Mouse (Mus musculus): ENCODE results near the gene Atp9a. TPM values are rescaled to one million over a fixed set of nuclear protein-coding genes. Genes with fewer than 3 reads are reported as not detected.

Gene Atp9a
- total and polyA plus RNA-seq, 3 experiments: not detected

DNA sequence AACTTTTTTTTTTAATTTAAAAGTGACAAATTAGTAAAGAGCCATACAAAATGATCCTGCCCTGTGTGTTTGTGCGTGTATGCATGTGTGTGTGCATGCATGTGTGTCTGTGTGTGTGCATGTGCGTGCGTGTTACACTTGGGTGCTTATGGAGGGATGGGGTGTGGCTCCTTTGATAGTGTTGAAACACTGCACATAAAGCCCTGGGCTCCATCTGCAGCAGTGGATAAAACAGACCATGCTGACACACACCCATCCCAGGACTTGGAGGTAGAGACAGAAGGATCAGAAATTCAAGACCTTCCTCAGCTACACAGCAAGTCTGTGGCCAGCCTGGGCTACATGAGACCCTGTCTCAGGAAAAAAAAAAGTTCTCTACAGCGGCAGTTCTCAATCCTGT lies 76.5 kb downstream of the Atp9a start:
- Histone ChIP-seq H3K9me3 (replicated peaks; ENCODE audit: insufficient read depth, low read length) (no peaks in the 10 kb centered on the region), H3K27ac (ENCODE audit: control insufficient read depth, low read depth, low read length) (no peak overlapping the region), H3K36me3 (ENCODE audit: control insufficient read depth in 1 of 2, insufficient read depth in 2 of 2, low read length in 2 of 2) (no peaks in the 10 kb centered on the region), H3K79me2 (ENCODE audit: control insufficient read depth, insufficient read depth, low read length, poor library complexity) (no peaks in the 10 kb centered on the region), H3K9ac (ENCODE audit: control insufficient read depth, low read depth, low read length, poor library complexity, severe bottlenecking) (no peak overlapping the region), H3K27me3 (ENCODE audit: control insufficient read depth in 1 of 2, insufficient read depth in 2 of 2, low read length in 2 of 2) (no peaks in the 10 kb centered on the region), H3K4me3 (ENCODE audit: control insufficient read depth in 1 of 2, insufficient read depth in 1 of 2, low read depth in 2 of 2, low read length in 2 of 2) (no peak overlapping the region), H3K4me1 (ENCODE audit: control insufficient read depth in 1 of 2, insufficient read depth in 2 of 2, low read length in 2 of 2) (no peaks in the 10 kb centered on the region)
- TF ChIP-seq GABPA (IDR thresholded peaks at IDR 0.05; ENCODE audit: low read depth, low read length) (no peak), ZMIZ1 (IDR thresholded peaks at IDR 0.05; ENCODE audit: low read depth, low read length) (no peak), JUND (IDR thresholded peaks at IDR 0.05; ENCODE audit: low read depth, low read length) (no peak), GATA1 (IDR thresholded peaks at IDR 0.05; ENCODE audit: low read depth, low read length) (no peak), MYB (IDR thresholded peaks at IDR 0.05; ENCODE audit: low read depth, low read length) (no peak), ZC3H11A (IDR thresholded peaks at IDR 0.05; ENCODE audit: low read depth, low read length) (no peak), ZKSCAN1 (IDR thresholded peaks at IDR 0.05; ENCODE audit: low read depth, low read length) (no peak), MAFK (IDR thresholded peaks at IDR 0.05; ENCODE audit: borderline replicate concordance, low read depth, low read length) (no peak), TBP (IDR thresholded peaks at IDR 0.05; ENCODE audit: low read depth, low read length) (no peak), SIN3A (IDR thresholded peaks at IDR 0.05; ENCODE audit: low read length) (no peak), ETS1 (IDR thresholded peaks at IDR 0.05; ENCODE audit: low read depth, low read length) (no peak), MEF2A (IDR thresholded peaks at IDR 0.05; ENCODE audit: extremely low read depth, insufficient replicate concordance, low read depth, low read length, poor library complexity, severe bottlenecking) (no peak), NELFE (IDR thresholded peaks at IDR 0.05; ENCODE audit: low read depth, low read length) (no peak), UBTF (IDR thresholded peaks at IDR 0.05; ENCODE audit: borderline replicate concordance, insufficient read depth, low read depth, low read length) (no peak), POLR2AphosphoS2 (IDR thresholded peaks at IDR 0.05; ENCODE audit: low read length) (no peak), RCOR1 (IDR thresholded peaks at IDR 0.05; ENCODE audit: low read depth, low read length) (no peak), TCF12 (IDR thresholded peaks at IDR 0.05; ENCODE audit: low read depth, low read length) (no peak), MAZ (IDR thresholded peaks at IDR 0.05; ENCODE audit: low read depth, low read length) (no peak)
- DNase-seq (ENCODE audit: low read depth, low spot score): no peak

DNA sequence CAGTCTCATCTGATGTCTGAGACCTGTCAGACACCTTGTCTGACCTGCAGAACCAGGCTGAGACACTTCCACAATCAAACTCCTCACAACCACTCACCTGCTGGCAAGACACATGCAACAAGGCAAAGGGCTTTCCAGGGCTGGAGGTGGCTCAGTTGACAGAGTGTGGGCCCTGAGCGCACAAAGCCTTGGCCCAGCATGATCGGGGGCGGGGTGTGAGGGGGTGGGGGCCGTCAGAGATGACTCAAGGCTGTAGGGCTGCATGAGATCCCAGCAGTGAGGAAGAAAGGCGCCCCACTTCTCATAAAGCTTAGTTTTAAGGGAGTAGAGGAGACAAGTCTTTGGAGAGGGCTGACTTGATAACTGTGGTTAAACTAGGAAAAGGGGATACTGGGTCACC lies 78.5 kb downstream of the Atp9a start:
- H3K79me2 ChIP-seq (ENCODE audit: control insufficient read depth, insufficient read depth, low read length, poor library complexity): no peaks in the 10 kb centered on the region
- no peaks in the 10 kb centered on the region for H3K36me3 ChIP-seq (ENCODE audit: control insufficient read depth in 1 of 2, insufficient read depth in 2 of 2, low read length in 2 of 2)

More for the DNA sequence above, 78.5 kb downstream of the Atp9a start:
- Histone ChIP-seq H3K27ac (ENCODE audit: control insufficient read depth, low read depth, low read length) (no peak overlapping the region), H3K9me3 (replicated peaks; ENCODE audit: insufficient read depth, low read length) (no peaks in the 10 kb centered on the region), H3K27me3 (ENCODE audit: control insufficient read depth in 1 of 2, insufficient read depth in 2 of 2, low read length in 2 of 2) (no peaks in the 10 kb centered on the region), H3K4me1 (ENCODE audit: control insufficient read depth in 1 of 2, insufficient read depth in 2 of 2, low read length in 2 of 2) (no peaks in the 10 kb centered on the region), H3K4me3 (ENCODE audit: control insufficient read depth in 1 of 2, insufficient read depth in 1 of 2, low read depth in 2 of 2, low read length in 2 of 2) (no peak overlapping the region), H3K9ac (ENCODE audit: control insufficient read depth, low read depth, low read length, poor library complexity, severe bottlenecking) (no peak overlapping the region)
- no peak for TF ChIP-seq CHD2 (IDR thresholded peaks at IDR 0.05; ENCODE audit: low read length)
- no peak for TF ChIP-seq E2F4 (IDR thresholded peaks at IDR 0.05; ENCODE audit: borderline replicate concordance, low read depth, low read length)
- TF ChIP-seq EP300 (IDR thresholded peaks at IDR 0.05; ENCODE audit: low read depth in 1 of 2, low read length in 2 of 2): no peak
- TF ChIP-seq MAFK (IDR thresholded peaks at IDR 0.05; ENCODE audit: borderline replicate concordance, low read depth, low read length): no peak
- no peak for TF ChIP-seq POLR2AphosphoS5 (IDR thresholded peaks at IDR 0.05; ENCODE audit: borderline replicate concordance, low read depth, low read length)
- no peak for TF ChIP-seq RCOR1 (IDR thresholded peaks at IDR 0.05; ENCODE audit: low read depth, low read length)
- TF ChIP-seq ELF1 (IDR thresholded peaks at IDR 0.05; ENCODE audit: low read depth, low read length): no peak
- no peak for TF ChIP-seq POLR2AphosphoS2 (IDR thresholded peaks at IDR 0.05; ENCODE audit: low read length)
- TF ChIP-seq RAD21 (IDR thresholded peaks at IDR 0.05; ENCODE audit: low read depth, low read length): no peak
- no peak for DNase-seq (ENCODE audit: low read depth, low spot score)

Data from MEL (cell line).